ENCODE assay signal across 7 mouse cellular contexts in the genomic region with DNA sequence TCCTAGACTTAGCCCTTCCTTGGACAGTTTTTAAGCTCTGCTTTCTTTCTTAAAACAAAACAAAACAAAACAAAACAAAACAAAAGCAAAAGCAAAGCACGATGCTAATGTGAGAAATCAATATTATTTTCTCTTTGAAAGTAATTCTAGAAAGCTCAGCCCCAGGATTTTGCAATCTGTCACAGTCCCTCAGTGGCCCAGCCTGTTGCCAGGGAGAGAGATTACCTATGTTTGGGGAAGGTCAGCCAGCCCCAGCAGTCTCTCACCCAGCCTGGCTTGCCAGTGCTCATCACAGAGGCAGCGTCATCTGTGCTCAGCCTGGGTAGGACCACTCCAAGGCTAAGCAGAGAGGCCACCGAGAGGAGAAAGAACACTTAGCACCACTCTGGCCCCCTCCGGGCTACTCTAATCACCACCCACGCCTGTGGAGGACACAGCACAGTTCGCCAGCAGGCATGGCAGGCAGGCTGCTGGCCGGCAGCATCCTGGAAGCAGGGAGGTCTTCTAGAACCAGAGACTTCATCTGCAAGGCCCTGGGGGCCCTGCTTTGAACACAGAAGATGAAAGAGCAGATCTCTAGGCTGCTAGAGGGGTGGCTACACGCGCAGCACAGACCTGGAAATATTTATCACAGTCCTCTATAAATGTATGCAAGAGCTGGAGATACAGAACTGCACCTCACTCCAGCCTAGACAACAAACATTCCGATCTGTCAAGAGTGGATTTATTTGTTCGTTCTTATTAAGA. TPM values are rescaled to one million over a fixed set of nuclear protein-coding genes. Genes with fewer than 3 reads are reported as not detected.
DNase-seq lines count a peak whose midpoint lies in the region; ATAC-seq lines count a peak whose summit lies in the region.

No protein-coding gene starts in this region.

- no peak for ATAC-seq in megakaryocyte, adult 5-6 weeks (ENCODE audit: poor library complexity, severe bottlenecking)
- peak; percentile 39 for ATAC-seq in embryonic facial prominence, embryonic 15.5 days (ENCODE audit: insufficient number of reproducible peaks, low FRiP score, low TSS enrichment, low read depth)
- ATAC-seq in limb, embryonic 11.5 days (ENCODE audit: insufficient number of reproducible peaks, low FRiP score, low TSS enrichment, low read depth) = no peak

- H3K4me1 ChIP-seq in megakaryocyte, embryonic 14.5 days = peaks cover 43% of the 10 kb centered on the region
- peaks cover 10% of the 10 kb centered on the region for H3K4me1 ChIP-seq in embryonic facial prominence, embryonic 15.5 days
- 0 out of 2 replicates have a peak, but pooled peaks cover 6% of the 10 kb centered on the region for H3K4me1 ChIP-seq in limb, embryonic 11.5 days (ENCODE audit: control insufficient read depth, insufficient read depth, low read length)

- peak overlapping the region; percentile 29 for H3K4me2 ChIP-seq in embryonic facial prominence, embryonic 15.5 days (replicated peaks)
- H3K4me2 ChIP-seq in limb, embryonic 11.5 days (ENCODE audit: low read depth, severe bottlenecking) = no peak overlapping the region

- H3K27me3 ChIP-seq in megakaryocyte, embryonic 14.5 days (replicated peaks) = peaks cover 2% of the 10 kb centered on the region
- no peaks in the 10 kb centered on the region for H3K27me3 ChIP-seq in embryonic facial prominence, embryonic 15.5 days
- H3K27me3 ChIP-seq in limb, embryonic 11.5 days (ENCODE audit: control insufficient read depth, insufficient read depth, low read length) = no peaks in the 10 kb centered on the region

- H3K36me3 ChIP-seq in megakaryocyte, embryonic 14.5 days (replicated peaks; ENCODE audit: low read length) = no peaks in the 10 kb centered on the region
- H3K36me3 ChIP-seq in embryonic facial prominence, embryonic 15.5 days = no peaks in the 10 kb centered on the region
- no peaks in the 10 kb centered on the region for H3K36me3 ChIP-seq in limb, embryonic 11.5 days (ENCODE audit: control insufficient read depth, insufficient read depth, low read length)

- peak; percentile 48 for DNase-seq in limb, embryonic 11.5 days (ENCODE audit: low spot score)
- DNase-seq in testis, postnatal 14 days (ENCODE audit: low spot score) = peak; percentile 32
- DNase-seq in layer of hippocampus, adult 9-11 months = no peak
- DNase-seq in thymus, adult 18-20 months = no peak

- no peak overlapping the region for H3K27ac ChIP-seq in embryonic facial prominence, embryonic 15.5 days (replicated peaks)
- H3K27ac ChIP-seq in limb, embryonic 11.5 days (replicated peaks; ENCODE audit: low read depth, low read length) = no peak overlapping the region

- WGBS in embryonic facial prominence, embryonic 15.5 days = 17% methylated on average over 11 of the region's 11 CpGs
- 26% methylated on average over 11 of the region's 11 CpGs for WGBS in limb, embryonic 11.5 days

- H3K4me3 ChIP-seq in megakaryocyte, embryonic 14.5 days (replicated peaks) = peak overlapping the region; percentile 6
- H3K4me3 ChIP-seq in embryonic facial prominence, embryonic 15.5 days (replicated peaks) = no peak overlapping the region
- H3K4me3 ChIP-seq in limb, embryonic 11.5 days (ENCODE audit: low read depth, low read length) = no peak overlapping the region

- no peak overlapping the region for H3K9ac ChIP-seq in embryonic facial prominence, embryonic 15.5 days
- H3K9ac ChIP-seq in limb, embryonic 11.5 days (ENCODE audit: low read length) = no peak overlapping the region

- H3K9me3 ChIP-seq in megakaryocyte, embryonic 14.5 days = peaks cover 8% of the 10 kb centered on the region
- H3K9me3 ChIP-seq in embryonic facial prominence, embryonic 15.5 days (replicated peaks) = no peaks in the 10 kb centered on the region
- H3K9me3 ChIP-seq in limb, embryonic 11.5 days (ENCODE audit: control insufficient read depth, low read length) = no peaks in the 10 kb centered on the region

RNA-seq across cellular contexts. Expression of a gene that starts 14.6 kb away (rescaled TPM):
- 3.9 and 4.7 TPM in 2 replicates for polyA plus RNA-seq in megakaryocyte, embryonic 14.5 days (2012; ENCODE audit: insufficient read depth, low replicate concordance)
- not detected in 2 replicates for total RNA-seq in megakaryocyte, adult 5-6 weeks (2015)
- total RNA-seq in megakaryocyte, adult 5-6 weeks (2017) = not detected in 2 replicates
- polyA plus RNA-seq in embryonic facial prominence, embryonic 15.5 days (2015; fragmentation: Nextera tagmentation; extraction: Ambion mirVana) = 3.0 and 3.3 TPM in 2 replicates
- 1.5 and 1.6 TPM in 2 replicates for polyA plus RNA-seq in limb, embryonic 11.5 days (2014; fragmentation: Nextera tagmentation; extraction: Ambion mirVana)

Comparison
In these comparisons a context has a peak if more than half of its experiments do, and no peak if none do; other contexts are left out.
1. DNase-seq: peak in limb, embryonic 11.5 days (single experiment) and testis, postnatal 14 days (single experiment); none in layer of hippocampus, adult 9-11 months (single experiment) and thymus, adult 18-20 months (0 of 2).